Mouse (Mus musculus): ENCODE measurements around the gene Sipa1l1. TPM values are rescaled to one million over a fixed set of nuclear protein-coding genes. Genes with fewer than 3 reads are reported as not detected.

The Sipa1l1 gene
- polyA plus RNA-seq, 2 experiments = 2.6 to 2.7 TPM

DNA sequence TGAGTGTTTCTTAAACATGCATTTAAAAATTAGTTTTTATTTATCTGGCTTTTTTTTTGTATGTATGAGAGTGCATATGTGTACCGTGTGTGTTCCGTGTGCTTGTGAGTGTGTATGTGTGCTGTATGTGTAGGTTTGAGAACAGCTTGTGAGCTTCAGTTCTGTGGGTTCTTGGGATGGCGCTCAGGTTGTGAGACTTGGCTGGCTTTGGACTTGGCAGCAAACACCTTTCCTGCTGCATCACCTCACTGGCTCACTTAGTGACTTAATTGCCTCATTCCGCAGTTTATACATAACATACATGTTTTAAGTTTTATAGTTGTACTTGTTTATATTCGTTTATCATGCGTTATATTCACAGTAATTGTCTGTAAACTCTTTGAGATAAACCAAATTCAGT, 35.0 kb downstream of the Sipa1l1 start:
- DNase-seq (ENCODE audit: low read depth in 3 of 3, low spot score in 3 of 3) (no peak), ATAC-seq (ENCODE audit: insufficient read depth) (no peak)
- no peaks in the 10 kb centered on the region for H3K36me3 ChIP-seq (replicated peaks; ENCODE audit: control insufficient read depth, insufficient read depth, low read depth)
- no peak overlapping the region for H3K9ac ChIP-seq (replicated peaks)
- TF ChIP-seq EP300 (IDR thresholded peaks at IDR 0.05; ENCODE audit: low read depth) = no peak
- TF ChIP-seq CTCF (IDR thresholded peaks at IDR 0.05; ENCODE audit: low read depth) = no peak
- H3K4me2 ChIP-seq (ENCODE audit: low read depth) = no peak overlapping the region
- peaks cover 0 to 12% of the 10 kb centered on the region in 2 experiments; a peak in 2 of 4 replicates for H3K4me1 ChIP-seq (replicated peaks; ENCODE audit: control insufficient read depth in 2 of 2, insufficient read depth in 2 of 2, low read length in 1 of 2)
- no peaks in the 10 kb centered on the region for H3K9me3 ChIP-seq (ENCODE audit: control insufficient read depth, low read length)
- no peak overlapping the region for H3K27ac ChIP-seq
- H3K4me3 ChIP-seq (ENCODE audit: insufficient read depth in 1 of 2, low read depth in 2 of 2, low read length in 2 of 2) = no peak overlapping the region
- 76% methylated on average over 6 of the region's 6 CpGs for WGBS (ENCODE audit: insufficient replicate concordance)
- no peaks in the 10 kb centered on the region for H3K27me3 ChIP-seq (ENCODE audit: control insufficient read depth, insufficient read depth, low read length)

DNA sequence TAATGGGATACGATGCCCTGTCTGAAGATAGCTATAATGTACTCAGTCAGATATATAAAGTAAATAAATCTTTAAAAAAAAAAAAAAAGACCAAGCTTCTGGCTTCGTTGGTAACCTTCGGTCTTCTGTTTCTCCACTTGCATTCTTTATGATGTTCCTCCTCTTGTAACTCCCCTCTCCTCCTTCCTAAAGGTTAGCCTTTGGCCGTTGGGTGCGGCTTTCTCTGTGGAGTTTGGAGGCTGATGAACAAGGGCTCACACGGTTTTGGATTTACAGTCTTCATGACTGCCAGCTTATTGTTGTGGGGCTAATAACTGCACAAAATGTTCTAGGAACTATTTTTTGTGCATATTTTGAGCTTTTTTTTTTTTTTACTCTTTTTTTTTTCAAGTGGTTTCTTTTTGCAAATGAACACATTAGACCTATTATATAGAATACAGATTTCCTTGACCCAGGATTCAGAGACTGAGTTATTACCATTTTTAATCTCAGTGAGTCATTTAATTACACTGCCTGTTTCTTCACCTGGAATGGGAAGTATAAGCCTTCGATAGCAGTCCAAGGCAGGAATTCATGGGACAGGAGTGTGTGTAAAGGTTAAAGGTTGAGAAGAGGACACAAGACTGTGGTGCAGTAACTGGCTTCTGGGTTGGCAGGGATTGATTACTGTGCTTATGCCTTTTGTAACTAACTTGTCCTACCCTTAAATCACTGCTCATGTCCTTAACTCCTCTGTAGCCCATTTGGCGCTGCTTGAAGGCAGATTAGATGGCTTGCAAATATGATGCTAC, 37.9 kb downstream of the Sipa1l1 start:
- H3K4me2 ChIP-seq (ENCODE audit: low read depth) = no peak overlapping the region
- H3K9ac ChIP-seq (replicated peaks) = no peak overlapping the region
- no peaks in the 10 kb centered on the region for H3K9me3 ChIP-seq (ENCODE audit: control insufficient read depth, low read length)
- no peak overlapping the region for H3K27ac ChIP-seq
- WGBS (ENCODE audit: insufficient replicate concordance) = 64% methylated on average over 8 of the region's 8 CpGs
- H3K36me3 ChIP-seq (replicated peaks; ENCODE audit: control insufficient read depth, insufficient read depth, low read depth) = no peaks in the 10 kb centered on the region
- peaks cover 0 to 9% of the 10 kb centered on the region in 2 experiments; a peak in 2 of 4 replicates for H3K4me1 ChIP-seq (replicated peaks; ENCODE audit: control insufficient read depth in 2 of 2, insufficient read depth in 2 of 2, low read length in 1 of 2)
- no peak for ATAC-seq (ENCODE audit: insufficient read depth)
- H3K4me3 ChIP-seq (ENCODE audit: insufficient read depth in 1 of 2, low read depth in 2 of 2, low read length in 2 of 2) = no peak overlapping the region
- TF ChIP-seq CTCF (IDR thresholded peaks at IDR 0.05; ENCODE audit: low read depth) (no peak), EP300 (IDR thresholded peaks at IDR 0.05; ENCODE audit: low read depth) (no peak)
- DNase-seq (ENCODE audit: low read depth in 3 of 3, low spot score in 3 of 3) = no peak
- H3K27me3 ChIP-seq (ENCODE audit: control insufficient read depth, insufficient read depth, low read length) = no peaks in the 10 kb centered on the region

DNA sequence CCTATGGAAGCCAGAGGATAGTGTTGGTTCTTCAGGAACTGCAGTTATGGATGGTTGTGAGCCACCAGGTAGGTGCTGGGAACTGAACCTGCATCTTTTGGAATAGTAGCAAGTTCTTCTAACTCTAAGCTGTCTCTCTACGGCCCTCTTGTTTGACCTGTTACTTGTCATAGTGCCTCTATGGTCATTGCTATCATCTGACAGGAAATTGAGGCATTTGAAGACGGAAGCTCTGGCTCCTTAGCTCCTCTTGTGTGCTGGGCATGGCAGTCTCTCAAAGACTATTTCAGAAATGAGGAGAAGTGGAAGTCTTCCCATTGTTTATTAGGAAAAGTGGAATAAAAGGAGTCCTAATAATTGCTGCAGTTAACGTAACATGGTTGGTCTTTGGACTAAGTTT, 38.9 kb downstream of the Sipa1l1 start:
- no peaks in the 10 kb centered on the region for H3K27me3 ChIP-seq (ENCODE audit: control insufficient read depth, insufficient read depth, low read length)
- no peaks in the 10 kb centered on the region for H3K36me3 ChIP-seq (replicated peaks; ENCODE audit: control insufficient read depth, insufficient read depth, low read depth)
- no peak overlapping the region for H3K9ac ChIP-seq (replicated peaks)
- no peak overlapping the region for H3K27ac ChIP-seq
- WGBS (ENCODE audit: insufficient replicate concordance) = 63% methylated on average over 3 of the region's 3 CpGs
- TF ChIP-seq EP300 (IDR thresholded peaks at IDR 0.05; ENCODE audit: low read depth) (no peak), CTCF (IDR thresholded peaks at IDR 0.05; ENCODE audit: low read depth) (no peak)
- H3K4me2 ChIP-seq (ENCODE audit: low read depth) = no peak overlapping the region
- no peak for ATAC-seq (ENCODE audit: insufficient read depth)
- no peak for DNase-seq (ENCODE audit: low read depth in 3 of 3, low spot score in 3 of 3)
- no peaks in the 10 kb centered on the region for H3K9me3 ChIP-seq (ENCODE audit: control insufficient read depth, low read length)
- H3K4me3 ChIP-seq (ENCODE audit: insufficient read depth in 1 of 2, low read depth in 2 of 2, low read length in 2 of 2) = no peak overlapping the region
- peaks cover 0 to 9% of the 10 kb centered on the region in 2 experiments; a peak in 2 of 4 replicates for H3K4me1 ChIP-seq (replicated peaks; ENCODE audit: control insufficient read depth in 2 of 2, insufficient read depth in 2 of 2, low read length in 1 of 2)

- ATAC-seq (ENCODE audit: insufficient read depth) = no peak
- Histone ChIP-seq H3K4me1 (replicated peaks; ENCODE audit: control insufficient read depth in 2 of 2, insufficient read depth in 2 of 2, low read length in 1 of 2) (peaks cover 0 to 9% of the 10 kb centered on the region in 2 experiments; a peak in 2 of 4 replicates), H3K36me3 (replicated peaks; ENCODE audit: control insufficient read depth, insufficient read depth, low read depth) (no peaks in the 10 kb centered on the region), H3K9ac (replicated peaks) (no peak overlapping the region), H3K9me3 (ENCODE audit: control insufficient read depth, low read length) (no peaks in the 10 kb centered on the region), H3K4me2 (ENCODE audit: low read depth) (no peak overlapping the region), H3K27me3 (ENCODE audit: control insufficient read depth, insufficient read depth, low read length) (no peaks in the 10 kb centered on the region), H3K4me3 (ENCODE audit: insufficient read depth in 1 of 2, low read depth in 2 of 2, low read length in 2 of 2) (no peak overlapping the region), H3K27ac (no peak overlapping the region)
- TF ChIP-seq EP300 (IDR thresholded peaks at IDR 0.05; ENCODE audit: low read depth) (no peak), CTCF (IDR thresholded peaks at IDR 0.05; ENCODE audit: low read depth) (no peak)
- 62% methylated on average over 4 of the region's 4 CpGs for WGBS (ENCODE audit: insufficient replicate concordance)
- no peak for DNase-seq (ENCODE audit: low read depth in 3 of 3, low spot score in 3 of 3)
Observed at GRCm38 (mm10) chr12:82208611-82209010, 39.5 kb downstream of the Sipa1l1 start.

- ATAC-seq (ENCODE audit: insufficient read depth) (no peak), DNase-seq (ENCODE audit: low read depth in 3 of 3, low spot score in 3 of 3) (no peak)
- Histone ChIP-seq H3K4me3 (ENCODE audit: insufficient read depth in 1 of 2, low read depth in 2 of 2, low read length in 2 of 2) (no peak overlapping the region), H3K4me1 (replicated peaks; ENCODE audit: control insufficient read depth in 2 of 2, insufficient read depth in 2 of 2, low read length in 1 of 2) (peaks cover 0 to 11% of the 10 kb centered on the region in 2 experiments; a peak in 2 of 4 replicates), H3K4me2 (ENCODE audit: low read depth) (no peak overlapping the region), H3K9me3 (ENCODE audit: control insufficient read depth, low read length) (no peaks in the 10 kb centered on the region), H3K27me3 (ENCODE audit: control insufficient read depth, insufficient read depth, low read length) (no peaks in the 10 kb centered on the region), H3K36me3 (replicated peaks; ENCODE audit: control insufficient read depth, insufficient read depth, low read depth) (no peaks in the 10 kb centered on the region), H3K9ac (replicated peaks) (no peak overlapping the region), H3K27ac (no peak overlapping the region)
- TF ChIP-seq CTCF (IDR thresholded peaks at IDR 0.05; ENCODE audit: low read depth) (no peak), EP300 (IDR thresholded peaks at IDR 0.05; ENCODE audit: low read depth) (no peak)
- WGBS (ENCODE audit: insufficient replicate concordance) = 26% methylated on average over 2 of the region's 2 CpGs
Observed at GRCm38 (mm10) chr12:82209753-82210152, 40.6 kb downstream of the Sipa1l1 start.
